Mouse (Mus musculus) embryonic facial prominence, embryonic 15.5 days (tissue): ENCODE results near the gene Cdk14. TPM values are rescaled to one million over a fixed set of nuclear protein-coding genes. Genes with fewer than 3 reads are reported as not detected.
A peak's percentile ranks its signal among the peaks of the same experiment; 100 is the strongest.

Experiments used
- ATAC-seq: fragments of 200-750 bp; cut with Nextera tagmentation; 2 replicates; pipeline ENCODE4 v1.8.0; 2017; ENCODE audit warnings: low read depth, moderate TSS enrichment; ENCODE audit not compliant: insufficient number of reproducible peaks, low FRiP score, low TSS enrichment
- H3K27ac ChIP-seq: fragments of 300-500 bp; sonication (generic); replicated peaks from 2 replicates; pipeline ENCODE4 v1.5.1; 2015; ENCODE audit warnings: mild to moderate bottlenecking, inconsistent platforms
- H3K27me3 ChIP-seq: fragments of 300-500 bp; sonication (generic); 2 replicates; pipeline ENCODE4 v1.6.1; 2015; ENCODE audit warnings: inconsistent platforms
- H3K36me3 ChIP-seq: fragments of 300-500 bp; sonication (generic); 2 replicates; pipeline ENCODE4 v1.6.1; 2015; ENCODE audit warnings: mild to moderate bottlenecking, inconsistent platforms
- H3K4me1 ChIP-seq: fragments of 300-500 bp; sonication (generic); 2 replicates; pipeline ENCODE4 v1.6.1; 2015; ENCODE audit warnings: inconsistent platforms
- H3K4me2 ChIP-seq: fragments of 300-500 bp; sonication (generic); replicated peaks from 2 replicates; pipeline ENCODE4 v1.6.1; 2015; ENCODE audit warnings: mild to moderate bottlenecking, inconsistent platforms
- H3K4me3 ChIP-seq: fragments of 300-500 bp; sonication (generic); replicated peaks from 2 replicates; pipeline ENCODE4 v1.5.1; 2015; ENCODE audit warnings: mild to moderate bottlenecking, inconsistent platforms
- H3K9ac ChIP-seq: fragments of 300-500 bp; sonication (generic); 2 replicates; pipeline ENCODE4 v1.6.1; 2015; ENCODE audit warnings: inconsistent platforms
- H3K9me3 ChIP-seq: fragments of 300-500 bp; sonication (generic); replicated peaks from 2 replicates; pipeline ENCODE4 v1.6.1; 2016; ENCODE audit warnings: inconsistent platforms
- WGBS: fragments of 180-500 bp; shearing (Covaris S2); methylation state at CpG from one replicate; pipeline ENCODE4 v1.1.7; 2015; 5-methylcytosine and 5-hydroxymethylcytosine counted together
- polyA plus RNA-seq: library from polyadenylated mRNA; unstranded; fragments of >200 nt; fragmentation: Nextera tagmentation; extraction: Ambion mirVana; gene quantifications from 2 replicates; pipeline ENCODE4 v1.2.1, GENCODE M21; 2015

Cdk14 gene
- polyA plus RNA-seq, 1 experiment from 2014 or later, result 24.5 TPM

DNA sequence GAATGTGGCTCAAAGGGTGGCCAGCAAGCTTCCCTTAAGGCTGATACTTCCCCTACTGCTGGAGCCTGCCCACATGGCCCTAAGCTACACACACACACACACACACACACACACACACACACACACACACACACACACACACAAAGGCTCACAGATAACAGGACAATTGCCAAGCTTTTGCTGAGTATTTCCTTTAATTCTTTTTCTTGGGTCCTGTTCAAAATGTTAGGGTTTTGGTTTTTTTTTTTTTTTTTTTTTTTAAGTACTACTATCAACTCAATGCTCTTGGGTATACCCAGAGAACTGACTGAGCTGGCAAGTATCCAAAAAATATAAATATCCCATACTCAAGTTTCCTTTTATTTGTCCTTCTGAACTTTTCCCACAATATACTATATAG lies 239.8 kb downstream of the Cdk14 start:
- peak; percentile 29; the same call in 1 of the 2 replicates for ATAC-seq
- H3K4me3 ChIP-seq, result no peak overlapping the region
- no peak overlapping the region for H3K9ac ChIP-seq
- H3K36me3 ChIP-seq, result no peaks in the 10 kb centered on the region
- no peaks in the 10 kb centered on the region for H3K27me3 ChIP-seq
- H3K4me2 ChIP-seq, result no peak overlapping the region
- H3K9me3 ChIP-seq, result no peaks in the 10 kb centered on the region
- H3K27ac ChIP-seq, result no peak overlapping the region
- peaks cover 5% of the 10 kb centered on the region; the same call in 1 of the 2 replicates for H3K4me1 ChIP-seq

- Histone ChIP-seq H3K4me3 (no peak overlapping the region), H3K27ac (no peak overlapping the region), H3K36me3 (no peaks in the 10 kb centered on the region), H3K9ac (no peak overlapping the region), H3K9me3 (no peaks in the 10 kb centered on the region), H3K27me3 (no peaks in the 10 kb centered on the region), H3K4me2 (no peak overlapping the region), H3K4me1 (peaks cover 5% of the 10 kb centered on the region; the same call in 1 of the 2 replicates)
- no peak; the same call in 1 of the 2 replicates for ATAC-seq
- 54% methylated on average over 10 of the region's 10 CpGs for WGBS
These were observed 244.1 kb downstream of the Cdk14 start for GRCm38 (mm10) chr5:5176052-5176451.

DNA sequence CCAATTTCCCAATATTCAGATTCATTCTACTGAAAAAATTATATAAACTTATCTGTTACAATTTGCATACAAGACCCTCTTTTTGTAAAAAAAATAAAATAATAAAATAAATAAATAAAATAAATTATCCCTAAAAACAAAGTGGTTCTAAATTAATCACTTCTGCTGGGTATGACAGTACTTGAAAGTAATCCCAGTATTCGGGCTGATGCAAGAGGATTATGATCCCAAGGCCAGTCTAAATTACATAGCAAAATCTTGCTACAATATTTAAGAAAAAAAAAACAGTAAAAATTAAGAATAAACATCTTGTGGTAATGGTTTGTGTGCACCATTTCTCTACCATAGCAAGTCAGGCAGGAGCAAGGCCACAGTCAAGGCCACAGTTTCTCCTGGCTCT lies 244.5 kb downstream of the Cdk14 start:
- no peaks in the 10 kb centered on the region for H3K27me3 ChIP-seq
- H3K36me3 ChIP-seq, result no peaks in the 10 kb centered on the region
- 59% methylated on average over 1 of the region's 1 CpGs for WGBS
- H3K9ac ChIP-seq, result no peak overlapping the region
- peaks cover 5% of the 10 kb centered on the region; the same call in 1 of the 2 replicates for H3K4me1 ChIP-seq
- H3K27ac ChIP-seq, result no peak overlapping the region
- no peaks in the 10 kb centered on the region for H3K9me3 ChIP-seq
- H3K4me2 ChIP-seq, result no peak overlapping the region
- no peak for ATAC-seq
- H3K4me3 ChIP-seq, result no peak overlapping the region

- Histone ChIP-seq H3K9ac (no peak overlapping the region), H3K27ac (no peak overlapping the region), H3K4me3 (no peak overlapping the region), H3K36me3 (no peaks in the 10 kb centered on the region), H3K9me3 (no peaks in the 10 kb centered on the region), H3K4me1 (peaks cover 5% of the 10 kb centered on the region; the same call in 1 of the 2 replicates), H3K4me2 (no peak overlapping the region), H3K27me3 (no peaks in the 10 kb centered on the region)
- WGBS, result 46% methylated on average over 1 of the region's 1 CpGs
- ATAC-seq, result no peak
These were observed 245.0 kb downstream of the Cdk14 start for GRCm38 (mm10) chr5:5175090-5175489.

GRCm38 (mm10) chr5:5166086-5166485 lies 254.0 kb downstream of the Cdk14 start:
- no peaks in the 10 kb centered on the region for H3K27me3 ChIP-seq
- H3K4me2 ChIP-seq, result no peak overlapping the region
- no peaks in the 10 kb centered on the region for H3K9me3 ChIP-seq
- H3K9ac ChIP-seq, result no peak overlapping the region
- no peak overlapping the region for H3K4me3 ChIP-seq
- H3K36me3 ChIP-seq, result no peaks in the 10 kb centered on the region
- no peaks in the 10 kb centered on the region for H3K4me1 ChIP-seq
- H3K27ac ChIP-seq, result no peak overlapping the region
- 26% methylated on average over 2 of the region's 2 CpGs for WGBS
- no peak for ATAC-seq

- no peaks in the 10 kb centered on the region for H3K36me3 ChIP-seq
- ATAC-seq, result no peak
- no peaks in the 10 kb centered on the region for H3K27me3 ChIP-seq
- no peaks in the 10 kb centered on the region for H3K9me3 ChIP-seq
- H3K4me1 ChIP-seq, result no peaks in the 10 kb centered on the region
- H3K4me2 ChIP-seq, result no peak overlapping the region
- 78% methylated on average over 5 of the region's 5 CpGs for WGBS
- no peak overlapping the region for H3K9ac ChIP-seq
- no peak overlapping the region for H3K4me3 ChIP-seq
- no peak overlapping the region for H3K27ac ChIP-seq
These were observed 255.8 kb downstream of the Cdk14 start for GRCm38 (mm10) chr5:5164326-5164725.

DNA sequence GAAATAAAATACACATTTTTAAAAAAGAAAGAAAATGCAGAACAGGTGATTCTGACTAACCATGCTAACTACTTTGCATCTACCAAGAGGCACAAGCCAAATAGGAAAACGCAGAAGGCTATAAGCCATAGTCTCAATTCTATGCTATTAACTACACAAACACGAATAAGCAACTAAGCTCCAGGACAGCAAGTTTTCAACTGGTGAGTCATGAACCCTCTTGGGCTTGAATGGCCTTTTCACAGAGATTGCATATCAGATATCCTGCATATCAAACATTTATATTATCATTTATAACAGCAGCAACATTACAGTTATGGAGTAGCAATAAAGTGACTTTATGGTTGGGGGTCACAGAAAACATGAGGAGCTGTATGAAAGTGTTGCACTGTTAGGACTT lies 256.3 kb downstream of the Cdk14 start:
- no peak overlapping the region for H3K27ac ChIP-seq
- 66% methylated on average over 2 of the region's 2 CpGs for WGBS
- H3K9me3 ChIP-seq, result no peaks in the 10 kb centered on the region
- peaks cover 4% of the 10 kb centered on the region; the same call in 1 of the 2 replicates for H3K4me1 ChIP-seq
- no peak overlapping the region for H3K4me3 ChIP-seq
- H3K36me3 ChIP-seq, result no peaks in the 10 kb centered on the region
- ATAC-seq, result no peak
- no peak overlapping the region for H3K9ac ChIP-seq
- H3K27me3 ChIP-seq, result no peaks in the 10 kb centered on the region
- H3K4me2 ChIP-seq, result no peak overlapping the region

- no peaks in the 10 kb centered on the region for H3K36me3 ChIP-seq
- no peak for ATAC-seq
These were observed 260.6 kb downstream of the Cdk14 start for GRCm38 (mm10) chr5:5159521-5159920.

DNA sequence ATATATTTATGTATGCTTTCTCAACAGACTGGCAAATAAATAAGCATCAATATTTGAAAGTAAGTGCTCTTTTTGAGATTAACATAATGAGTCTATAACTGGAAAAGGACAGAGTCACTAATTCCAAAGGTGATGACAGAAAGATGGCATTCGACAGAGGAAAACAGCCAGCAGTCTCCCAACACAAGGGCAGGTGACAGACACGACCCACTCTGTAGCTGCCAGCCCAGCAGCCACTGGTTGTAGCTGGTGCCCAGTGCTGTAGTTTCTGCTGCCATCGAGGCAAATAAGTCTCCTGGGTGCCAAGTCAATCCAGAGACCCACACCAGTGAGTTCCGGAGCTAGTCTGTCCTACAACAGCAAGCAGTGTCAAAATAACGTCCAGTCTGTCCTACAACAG lies 280.3 kb downstream of the Cdk14 start:
- Histone ChIP-seq H3K4me1 (no peaks in the 10 kb centered on the region), H3K36me3 (no peaks in the 10 kb centered on the region), H3K9me3 (no peaks in the 10 kb centered on the region), H3K9ac (no peak overlapping the region), H3K27ac (no peak overlapping the region), H3K4me2 (no peak overlapping the region), H3K4me3 (no peak overlapping the region), H3K27me3 (no peaks in the 10 kb centered on the region)
- 82% methylated on average over 5 of the region's 5 CpGs for WGBS
- ATAC-seq, result no peak

More at GRCm38 (mm10) chr5:5159521-5159920, 260.6 kb downstream of the Cdk14 start:
- no peak overlapping the region for H3K9ac ChIP-seq
- peaks cover 4% of the 10 kb centered on the region; the same call in 1 of the 2 replicates for H3K4me1 ChIP-seq
- H3K27me3 ChIP-seq, result no peaks in the 10 kb centered on the region
- no peak overlapping the region for H3K27ac ChIP-seq
- WGBS, result 64% methylated on average over 1 of the region's 1 CpGs
- H3K4me2 ChIP-seq, result no peak overlapping the region
- H3K4me3 ChIP-seq, result no peak overlapping the region
- H3K9me3 ChIP-seq, result no peaks in the 10 kb centered on the region

DNA sequence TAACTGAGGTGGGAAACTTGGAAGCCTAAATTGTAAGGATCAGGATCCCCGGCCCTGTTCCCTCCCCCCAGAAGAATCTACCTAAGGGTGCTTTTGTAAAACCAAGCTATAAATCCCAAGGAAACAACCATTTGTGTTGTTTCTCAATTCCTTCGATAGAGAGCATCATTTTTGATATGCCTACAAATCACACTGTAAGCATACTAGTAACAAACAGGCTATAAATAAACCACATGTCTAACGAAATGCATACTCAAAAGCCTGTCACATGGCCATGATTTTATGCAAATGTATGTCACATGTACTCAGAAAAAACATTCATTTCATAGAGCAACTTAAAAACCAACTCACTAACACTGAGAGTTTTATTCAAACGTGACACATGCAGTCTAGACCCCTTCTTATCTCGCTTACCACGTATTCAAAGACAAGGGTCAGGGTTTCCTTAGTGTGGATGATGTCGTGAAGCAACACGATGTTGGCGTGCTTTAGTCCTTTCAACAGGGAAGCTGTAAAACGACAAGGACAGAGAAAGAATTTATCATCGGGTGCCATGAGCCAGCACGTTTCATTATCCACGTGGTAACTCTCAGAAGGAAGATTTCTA lies 285.1 kb downstream of the Cdk14 start:
- Histone ChIP-seq H3K27ac (no peak overlapping the region), H3K4me2 (no peak overlapping the region), H3K36me3 (no peaks in the 10 kb centered on the region), H3K9me3 (no peaks in the 10 kb centered on the region), H3K4me3 (no peak overlapping the region), H3K4me1 (no peaks in the 10 kb centered on the region), H3K9ac (no peak overlapping the region), H3K27me3 (no peaks in the 10 kb centered on the region)
- 78% methylated on average over 13 of the region's 13 CpGs for WGBS
- no peak for ATAC-seq

GRCm38 (mm10) chr5:5134143-5134904 lies 285.8 kb downstream of the Cdk14 start:
- Histone ChIP-seq H3K9me3 (no peaks in the 10 kb centered on the region), H3K4me1 (no peaks in the 10 kb centered on the region), H3K4me2 (no peak overlapping the region), H3K27ac (no peak overlapping the region), H3K36me3 (no peaks in the 10 kb centered on the region), H3K9ac (no peak overlapping the region), H3K27me3 (no peaks in the 10 kb centered on the region), H3K4me3 (no peak overlapping the region)
- no peak for ATAC-seq
- whole genome bisulfite sequencing, result 71% methylated on average over 6 of the region's 6 CpGs
